Mouse (Mus musculus): ENCODE data around the gene Usp3.
A peak's percentile ranks its signal among the peaks of the same experiment; 100 is the strongest.

Gene Usp3

DNA sequence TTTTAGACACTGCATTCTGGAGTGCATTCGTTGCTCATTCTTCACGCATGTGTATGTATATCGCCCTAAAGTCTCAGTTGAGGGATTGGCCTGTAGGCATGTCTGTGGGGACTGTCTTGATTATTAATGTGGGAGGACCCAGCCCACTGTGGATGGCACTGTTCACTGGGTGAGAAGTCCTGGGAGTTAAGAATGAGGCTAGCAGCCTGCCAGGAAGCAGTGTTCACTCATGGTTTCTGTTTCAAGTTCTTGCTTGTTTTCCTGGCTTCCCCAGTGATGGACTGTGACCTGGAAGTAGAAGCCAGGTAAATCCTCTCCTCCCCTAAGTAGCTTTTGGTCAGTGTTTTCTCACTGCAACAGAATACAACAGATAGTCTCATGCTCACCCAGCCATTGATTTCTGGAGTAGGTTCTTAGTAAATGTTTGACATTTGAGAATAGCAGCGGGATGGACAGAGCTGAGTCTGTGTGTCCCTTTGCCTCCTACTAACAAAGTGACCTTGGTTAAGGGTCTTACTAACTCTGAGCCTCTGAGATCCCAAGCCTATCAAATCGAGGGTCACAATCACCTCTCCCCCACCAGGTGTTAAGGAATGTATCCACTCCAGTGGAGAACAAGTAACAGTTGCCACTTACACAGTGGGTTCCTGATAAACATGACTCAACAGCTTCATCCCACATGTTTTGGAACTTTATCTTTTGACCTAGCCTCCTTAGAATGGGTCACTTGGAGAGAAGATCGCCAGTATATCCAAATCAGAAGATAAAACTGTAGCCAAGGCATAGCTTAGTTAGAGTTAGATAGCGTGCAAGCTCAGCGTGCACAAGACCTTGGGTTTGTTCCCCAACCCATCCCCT lies 11.6 kb upstream of the Usp3 start:
- no peak for DNase-seq (ENCODE audit: low spot score in 2 of 2)

DNA sequence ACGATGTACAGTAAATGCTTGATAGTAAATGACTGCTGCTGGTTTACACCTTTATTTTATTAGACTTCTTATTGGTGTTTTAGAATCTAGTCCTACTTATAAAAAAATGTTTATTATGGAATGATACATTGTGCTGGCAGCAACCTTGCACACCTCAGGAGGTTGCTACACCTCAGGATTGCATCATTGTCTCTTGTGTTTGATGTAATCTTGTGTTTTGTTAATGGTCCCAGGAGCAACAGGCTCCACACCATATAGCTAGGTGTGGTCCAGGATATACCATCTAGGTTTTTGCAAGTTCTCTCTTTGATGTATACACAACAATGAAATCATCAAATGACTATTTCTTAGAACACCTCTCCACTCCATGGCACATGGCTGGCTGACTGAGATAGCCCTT lies 11.0 kb upstream of the Usp3 start:
- DNase-seq (ENCODE audit: low spot score in 2 of 2) = no peak

DNA sequence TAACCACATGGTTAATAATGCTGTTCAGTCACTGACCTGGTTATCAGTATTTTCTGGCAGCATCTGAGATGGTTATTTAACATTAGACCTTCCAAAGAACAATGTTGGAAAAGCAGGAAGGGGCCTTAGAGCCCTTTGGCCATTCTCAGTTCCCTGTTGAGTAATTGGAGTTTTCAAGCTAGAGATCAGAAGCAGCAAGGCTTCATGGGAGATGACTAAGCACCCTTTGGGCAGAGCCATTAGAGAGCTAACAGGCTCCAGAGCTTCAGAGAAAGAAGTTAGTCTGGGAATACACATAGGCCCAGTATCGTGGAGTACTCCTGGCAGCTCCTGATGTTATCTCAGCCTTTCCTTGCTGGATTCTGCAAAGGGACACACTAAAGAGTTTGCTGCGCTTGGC lies 8.1 kb upstream of the Usp3 start:
- DNase-seq (ENCODE audit: low spot score in 2 of 2) = no peak

- DNase-seq (ENCODE audit: low spot score in 2 of 2) = no peak
Observed at GRCm38 (mm10) chr9:66600551-66600950, 7.6 kb upstream of the Usp3 start.

GRCm38 (mm10) chr9:66599577-66599976 lies 6.6 kb upstream of the Usp3 start:
- DNase-seq (ENCODE audit: low spot score in 2 of 2) = no peak

DNA sequence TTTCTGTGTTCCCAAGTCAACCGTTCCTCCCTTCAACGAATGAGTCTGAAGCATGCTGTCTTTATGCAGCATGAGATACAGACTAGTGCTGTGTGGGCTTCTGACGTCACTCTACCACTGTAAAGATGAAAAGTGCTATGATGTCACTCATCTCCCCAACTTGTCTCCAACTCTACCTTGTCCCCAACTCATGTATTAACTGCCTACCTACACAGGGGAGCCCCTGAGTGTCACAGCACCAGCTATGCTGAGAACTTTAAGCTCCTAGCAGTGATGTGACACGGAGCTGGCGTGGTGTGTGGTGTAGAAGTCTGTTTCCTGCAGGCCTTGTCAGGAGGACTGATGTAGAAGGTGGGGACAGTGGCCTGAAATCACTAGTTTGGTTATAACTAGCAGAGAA lies 5.7 kb upstream of the Usp3 start:
- DNase-seq (ENCODE audit: low spot score in 2 of 2) = no peak

GRCm38 (mm10) chr9:66597480-66598215 lies 4.7 kb upstream of the Usp3 start:
- no peak for DNase-seq (ENCODE audit: low spot score in 2 of 2)

DNA sequence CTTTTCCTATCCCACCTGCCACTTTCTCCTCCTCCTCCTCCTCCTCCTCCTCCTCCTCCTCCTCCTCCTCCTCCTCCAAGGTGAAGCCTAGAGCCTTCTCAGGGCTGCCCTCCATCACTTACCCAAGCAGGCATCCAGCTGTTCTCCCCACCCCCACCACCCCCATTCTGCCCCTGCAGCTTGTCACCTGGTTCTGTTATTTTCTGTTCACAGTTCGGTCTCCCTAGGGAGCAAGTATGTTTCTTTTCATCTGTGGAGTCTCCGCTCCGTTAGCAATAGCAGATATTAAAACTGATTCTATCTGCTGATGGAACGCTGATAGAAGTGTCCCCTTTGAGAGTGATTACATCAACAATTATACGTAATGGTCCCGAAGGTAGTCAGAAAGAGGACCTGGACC lies 4.1 kb upstream of the Usp3 start:
- no peak for DNase-seq (ENCODE audit: low spot score in 2 of 2)

DNA sequence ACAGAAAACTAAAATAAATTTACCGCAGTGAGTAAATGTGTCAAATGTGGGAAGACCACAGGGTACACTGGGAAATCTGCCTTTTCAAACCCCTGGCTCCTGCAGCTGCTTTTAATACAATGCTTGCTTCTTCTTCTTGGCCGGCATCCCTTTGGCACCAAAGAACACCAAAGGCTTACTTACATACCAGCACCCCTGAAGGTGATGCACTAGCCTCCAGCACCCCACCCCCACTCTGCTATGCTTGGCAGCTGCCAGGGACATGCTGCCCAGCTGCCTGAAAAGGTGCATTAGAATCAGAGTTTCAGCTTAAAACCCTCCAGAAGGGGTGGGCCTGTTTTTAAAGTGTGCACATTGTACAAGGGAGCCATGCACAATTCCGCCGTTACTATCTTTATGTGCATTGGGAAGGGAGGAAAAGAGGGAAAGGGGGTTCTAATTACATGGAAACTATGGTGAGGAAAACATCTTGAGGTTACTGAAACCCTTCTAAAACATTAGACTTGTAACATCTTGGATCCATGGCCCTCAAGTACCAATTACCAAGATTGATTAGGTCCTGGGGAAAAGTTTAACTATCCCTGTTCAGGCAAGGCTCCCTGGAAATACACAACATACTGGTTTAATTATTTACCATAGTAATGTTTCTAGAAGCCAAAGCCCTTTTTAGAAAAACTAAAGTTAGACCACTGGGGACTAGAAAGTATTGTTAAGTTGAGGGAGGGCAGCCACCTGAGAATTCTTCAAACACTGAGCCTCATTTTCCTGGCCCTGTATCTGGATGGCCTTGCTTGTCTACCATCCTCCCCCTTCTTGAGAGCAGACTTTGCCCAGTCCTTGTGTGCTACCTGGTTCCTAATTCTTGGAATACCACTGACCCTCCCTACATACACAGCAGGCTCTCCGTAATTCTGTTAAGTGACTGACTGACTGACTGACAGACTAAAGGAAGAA lies 3.1 kb upstream of the Usp3 start:
- no peak for DNase-seq (ENCODE audit: low spot score in 2 of 2)

GRCm38 (mm10) chr9:66594061-66594460 lies 1.1 kb upstream of the Usp3 start:
- no peak for DNase-seq (ENCODE audit: low spot score in 2 of 2)

DNA sequence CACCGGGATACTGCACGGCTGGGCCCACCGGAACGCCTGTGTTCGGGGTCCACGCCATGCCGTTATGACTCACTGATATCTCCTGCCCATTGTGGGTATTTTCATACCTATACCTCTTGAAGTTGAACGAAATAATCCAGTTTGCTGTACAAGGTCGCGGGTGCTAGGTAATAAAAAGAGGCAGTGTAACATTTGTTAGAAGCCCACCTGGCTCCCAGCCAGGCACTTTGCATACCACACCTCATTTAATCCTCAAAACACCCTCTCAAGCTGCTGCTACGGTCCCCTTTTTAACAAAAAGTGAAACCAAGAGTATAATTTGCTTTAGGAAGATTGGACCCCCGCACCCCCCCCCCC lies 649 bp upstream of the Usp3 start:
- no peak for DNase-seq (ENCODE audit: low spot score in 2 of 2)

DNA sequence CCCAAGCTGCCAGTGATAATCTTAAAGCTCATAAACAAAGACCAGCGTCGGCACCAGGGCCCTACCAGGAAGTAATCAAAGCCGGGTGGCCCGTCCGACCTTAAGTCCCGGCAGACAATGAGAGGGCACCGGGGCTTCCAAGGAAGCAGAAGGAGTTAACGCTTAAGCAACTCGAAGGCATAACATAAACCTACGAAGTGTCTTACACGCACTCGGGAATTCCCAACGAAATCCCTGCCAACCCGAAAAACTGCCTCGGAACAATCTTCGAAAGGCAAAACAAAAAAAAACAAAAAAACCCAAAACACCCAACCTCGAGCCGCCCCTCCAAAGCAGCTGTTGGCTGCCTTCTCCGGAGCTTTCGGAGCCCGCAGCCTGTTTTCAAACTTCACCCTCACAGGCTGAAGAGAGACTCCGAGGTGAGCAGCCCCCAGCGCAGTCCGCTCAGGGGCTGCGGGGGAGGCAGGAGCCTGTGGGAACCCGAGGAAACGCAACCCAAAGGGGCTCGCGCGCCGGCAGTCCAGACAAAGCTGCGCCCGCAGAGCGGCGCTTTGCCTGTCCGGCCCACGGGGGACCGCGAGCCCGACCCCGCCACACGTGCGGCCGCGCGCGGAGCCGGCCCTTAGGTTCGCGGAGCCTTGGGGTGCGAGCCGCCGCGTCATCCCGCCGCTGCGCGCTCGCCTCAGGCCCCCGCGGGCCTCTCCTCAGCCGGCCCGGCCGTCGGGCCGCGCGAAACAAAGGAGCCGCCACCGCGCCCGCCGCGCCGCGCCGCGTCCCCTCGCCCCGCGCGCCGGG lies 894 bp downstream of the Usp3 start:
- peak; percentile 16 to 42 for DNase-seq (ENCODE audit: low spot score in 2 of 2)

- no peak for DNase-seq (ENCODE audit: low spot score in 2 of 2)
Observed at GRCm38 (mm10) chr9:66590051-66590450, 2.9 kb downstream of the Usp3 start.

DNA sequence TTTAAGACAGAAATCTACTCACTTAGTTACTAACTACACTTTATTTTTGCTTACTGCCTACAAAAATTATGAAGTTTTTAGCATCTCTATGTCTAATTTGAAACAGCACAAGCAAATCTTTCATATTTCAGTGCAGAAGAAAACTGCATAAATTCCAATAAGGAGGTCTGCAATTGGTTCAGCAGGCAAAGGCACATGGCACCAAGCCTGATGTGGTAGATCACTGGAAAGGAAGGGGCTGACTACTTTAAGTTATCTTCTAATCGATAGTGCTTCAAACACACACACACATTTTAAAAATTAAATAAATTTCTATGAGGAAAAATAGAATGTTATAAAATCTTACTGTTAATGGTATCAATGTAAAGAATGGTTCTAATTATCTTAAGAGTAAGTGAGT lies 5.9 kb downstream of the Usp3 start:
- no peak for DNase-seq (ENCODE audit: low spot score in 2 of 2)

- no peak for DNase-seq (ENCODE audit: low spot score in 2 of 2)
Observed at GRCm38 (mm10) chr9:66586533-66586932, 6.4 kb downstream of the Usp3 start.

DNA sequence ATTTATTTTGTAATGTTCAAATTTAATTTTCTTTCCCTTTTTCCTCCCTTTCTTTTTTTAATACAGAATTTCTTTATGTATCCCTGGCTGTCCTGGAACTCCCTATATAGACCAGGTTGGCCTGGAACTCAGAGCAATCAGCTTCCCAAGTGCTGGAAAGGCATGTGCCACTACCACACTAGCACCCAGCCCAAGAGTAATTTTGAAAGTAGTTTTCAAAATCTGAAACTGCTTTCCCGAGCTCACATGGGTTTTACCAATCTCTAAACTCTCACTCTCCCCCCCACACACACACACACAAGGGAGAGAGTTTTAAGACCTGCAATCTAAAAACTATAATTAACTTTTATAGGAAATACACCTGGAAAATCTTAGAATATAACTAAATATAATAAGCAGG lies 7.8 kb downstream of the Usp3 start:
- DNase-seq (ENCODE audit: low spot score in 2 of 2) = no peak

- no peak for DNase-seq (ENCODE audit: low spot score in 2 of 2)
Observed at GRCm38 (mm10) chr9:66584176-66584575, 8.8 kb downstream of the Usp3 start.

- DNase-seq (ENCODE audit: low spot score in 2 of 2) = no peak
Observed at GRCm38 (mm10) chr9:66583244-66583643, 9.7 kb downstream of the Usp3 start.

GRCm38 (mm10) chr9:66581694-66582093 lies 11.2 kb downstream of the Usp3 start:
- DNase-seq (ENCODE audit: low spot score in 2 of 2) = no peak

- no peak for DNase-seq (ENCODE audit: low spot score in 2 of 2)
Observed at GRCm38 (mm10) chr9:66580722-66581121, 12.2 kb downstream of the Usp3 start.

DNA sequence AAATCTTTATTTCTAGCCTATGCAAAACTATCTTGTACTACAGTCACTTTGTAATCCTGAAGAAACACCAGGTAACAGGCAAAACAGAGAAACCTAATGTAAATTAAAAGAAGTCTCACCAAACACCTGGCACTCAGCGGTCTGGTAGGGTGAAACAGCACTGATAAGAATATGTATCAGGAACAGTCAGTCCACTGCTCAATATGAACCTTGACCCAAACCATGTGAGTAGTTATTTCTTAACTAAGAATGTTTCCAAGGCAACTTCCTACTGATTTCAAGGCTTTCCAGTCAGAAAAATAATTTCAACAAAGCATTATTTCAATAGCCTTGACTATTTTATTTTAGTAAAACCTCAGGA lies 17.1 kb downstream of the Usp3 start:
- no peak for DNase-seq (ENCODE audit: low spot score in 2 of 2)

All from urinary bladder, adult 18-20 months (tissue).